Mouse (Mus musculus) liver, embryonic 15.5 days (tissue): ENCODE measurements around the gene Nek9. TPM values are rescaled to one million over a fixed set of nuclear protein-coding genes. Genes with fewer than 3 reads are reported as not detected.
A peak's percentile ranks its signal among the peaks of the same experiment; 100 is the strongest.

ENCODE experiments used
- ATAC-seq: fragments of 200-750 bp; cut with Nextera tagmentation; 2 replicates; pipeline ENCODE4 v1.8.0; 2017; ENCODE audit warnings: moderate number of reproducible peaks, mild to moderate bottlenecking, moderate library complexity; ENCODE audit not compliant: insufficient read depth
- H3K27ac ChIP-seq: fragments of 300-500 bp; sonication (generic); replicated peaks from 2 replicates; pipeline ENCODE4 v1.5.1; 2015; ENCODE audit warnings: mild to moderate bottlenecking, inconsistent platforms
- H3K27me3 ChIP-seq: fragments of 300-500 bp; sonication (generic); 2 replicates; pipeline ENCODE4 v1.6.1; 2015; ENCODE audit warnings: mild to moderate bottlenecking, inconsistent platforms
- H3K36me3 ChIP-seq: fragments of 300-500 bp; sonication (generic); replicated peaks from 2 replicates; pipeline ENCODE4 v1.6.1; 2015; ENCODE audit warnings: moderate library complexity, mild to moderate bottlenecking, inconsistent platforms
- H3K4me1 ChIP-seq: fragments of 300-500 bp; sonication (generic); replicated peaks from 2 replicates; pipeline ENCODE4 v1.6.1; 2015; ENCODE audit warnings: inconsistent platforms
- H3K4me2 ChIP-seq: fragments of 300-500 bp; sonication (generic); 2 replicates; pipeline ENCODE4 v1.6.1; 2015; ENCODE audit warnings: moderate library complexity, mild to moderate bottlenecking, inconsistent platforms
- H3K4me3 ChIP-seq: fragments of 300-500 bp; sonication (generic); replicated peaks from 2 replicates; pipeline ENCODE4 v1.5.1; 2015; ENCODE audit warnings: mild to moderate bottlenecking, inconsistent platforms
- H3K9ac ChIP-seq: fragments of 300-500 bp; sonication (generic); 2 replicates; pipeline ENCODE4 v1.6.1; 2015; ENCODE audit warnings: moderate library complexity, mild to moderate bottlenecking, inconsistent platforms
- H3K9me3 ChIP-seq: fragments of 300-500 bp; sonication (generic); replicated peaks from 2 replicates; pipeline ENCODE4 v1.6.1; 2016; ENCODE audit warnings: inconsistent platforms
- WGBS: fragments of 180-500 bp; shearing (Covaris S2); methylation state at CpG from one replicate; pipeline ENCODE4 v1.1.7; 2015; ENCODE audit warnings: mixed read lengths; ENCODE audit not compliant: insufficient replicate concordance; 5-methylcytosine and 5-hydroxymethylcytosine counted together
- polyA plus RNA-seq: library from polyadenylated mRNA; unstranded; fragments of >200 nt; fragmentation: Nextera tagmentation; extraction: Ambion mirVana; gene quantifications from 2 replicates; pipeline ENCODE4 v1.2.1, GENCODE M21; 2015

Gene Nek9
- polyA plus RNA-seq, 1 experiment from 2014 or later: 5.7 TPM

- Histone ChIP-seq H3K4me2 (peak overlapping the region; percentile 63), H3K4me3 (peak overlapping the region; percentile 39), H3K9me3 (no peaks in the 10 kb centered on the region), H3K9ac (peak overlapping the region; percentile 27; the same call in 1 of the 2 replicates), H3K27ac (no peak overlapping the region; the same call in 1 of the 2 replicates), H3K36me3 (peaks cover 95% of the 10 kb centered on the region), H3K4me1 (peaks cover 9% of the 10 kb centered on the region), H3K27me3 (no peaks in the 10 kb centered on the region)
- ATAC-seq: peak; percentile 54; the same call in 1 of the 2 replicates
- WGBS: 38% methylated on average over 16 of the region's 16 CpGs
Measured at GRCm38 (mm10) chr12:85305247-85305892, 33.8 kb downstream of the Nek9 start.

DNA sequence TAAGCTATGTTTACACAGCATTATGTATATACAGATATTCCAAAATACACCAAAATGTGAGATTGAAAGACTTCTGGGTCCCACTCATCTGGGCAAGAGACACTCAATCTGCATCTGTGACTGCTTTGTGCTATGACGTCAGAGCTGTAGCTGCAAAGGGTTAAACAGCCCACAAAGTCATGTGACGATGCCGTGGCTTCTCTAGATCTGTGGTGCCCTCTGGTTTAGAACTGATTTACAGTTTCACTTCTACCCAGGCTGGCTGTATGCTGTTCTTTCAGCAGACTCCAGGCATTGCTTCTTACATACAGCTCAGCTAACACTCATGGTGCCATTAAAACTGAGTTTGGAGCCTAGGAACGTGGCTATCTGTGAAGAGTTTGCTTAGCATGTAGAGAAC lies 34.4 kb downstream of the Nek9 start:
- ATAC-seq: no peak
- H3K4me1 ChIP-seq: peaks cover 9% of the 10 kb centered on the region
- no peaks in the 10 kb centered on the region for H3K27me3 ChIP-seq
- 57% methylated on average over 4 of the region's 4 CpGs for WGBS
- no peak overlapping the region for H3K27ac ChIP-seq
- H3K4me2 ChIP-seq: no peak overlapping the region
- no peaks in the 10 kb centered on the region for H3K9me3 ChIP-seq
- H3K4me3 ChIP-seq: no peak overlapping the region
- peaks cover 95% of the 10 kb centered on the region for H3K36me3 ChIP-seq
- H3K9ac ChIP-seq: no peak overlapping the region; the same call in 1 of the 2 replicates

GRCm38 (mm10) chr12:85303256-85303655 lies 35.9 kb downstream of the Nek9 start:
- H3K4me3 ChIP-seq: no peak overlapping the region
- no peaks in the 10 kb centered on the region for H3K9me3 ChIP-seq
- H3K9ac ChIP-seq: no peak overlapping the region
- ATAC-seq: no peak
- H3K27ac ChIP-seq: no peak overlapping the region
- peaks cover 9% of the 10 kb centered on the region for H3K4me1 ChIP-seq
- H3K27me3 ChIP-seq: no peaks in the 10 kb centered on the region
- H3K36me3 ChIP-seq: peaks cover 85% of the 10 kb centered on the region
- 73% methylated on average over 2 of the region's 2 CpGs for WGBS
- H3K4me2 ChIP-seq: no peak overlapping the region

GRCm38 (mm10) chr12:85298835-85299180 lies 40.4 kb downstream of the Nek9 start:
- H3K27ac ChIP-seq: no peak overlapping the region
- WGBS: 63% methylated on average over 1 of the region's 1 CpGs
- no peak overlapping the region for H3K4me2 ChIP-seq
- no peak overlapping the region for H3K9ac ChIP-seq
- H3K36me3 ChIP-seq: peaks cover 42% of the 10 kb centered on the region
- no peak for ATAC-seq
- no peak overlapping the region for H3K4me3 ChIP-seq
- H3K27me3 ChIP-seq: no peaks in the 10 kb centered on the region
- H3K9me3 ChIP-seq: no peaks in the 10 kb centered on the region
- H3K4me1 ChIP-seq: no peaks in the 10 kb centered on the region

DNA sequence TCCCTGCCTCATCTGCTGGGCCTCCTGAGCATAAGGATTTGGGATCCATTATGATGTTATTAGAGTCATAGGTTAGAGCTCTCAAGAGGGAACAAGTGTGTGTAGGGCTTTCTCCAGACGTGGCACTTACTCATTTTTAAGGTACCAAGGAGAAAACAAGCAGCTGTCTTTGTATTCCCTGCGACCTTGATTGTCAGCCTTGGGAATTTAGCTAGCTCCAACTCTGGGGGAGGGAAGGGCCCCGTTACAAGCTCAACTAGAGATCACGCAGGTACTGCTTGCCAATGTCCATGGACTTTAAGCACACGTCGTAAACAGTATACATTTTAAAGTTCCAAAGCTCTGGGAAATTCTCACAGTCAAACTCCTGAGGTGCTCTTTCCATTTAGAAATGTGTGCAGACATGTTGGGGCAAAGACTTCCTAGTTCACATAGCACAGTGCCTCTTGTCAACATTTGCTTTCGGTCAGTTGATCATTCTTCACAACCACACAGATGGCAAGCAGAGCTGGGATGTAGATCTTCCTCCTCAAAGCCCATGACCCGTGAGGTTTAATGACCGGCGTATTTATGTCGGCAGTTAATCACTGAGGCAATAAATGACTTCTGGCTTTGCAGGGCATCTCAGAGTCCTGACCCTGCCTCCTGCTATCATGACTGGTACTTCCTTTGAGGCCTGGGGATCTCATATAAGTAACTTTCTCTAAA lies 40.9 kb downstream of the Nek9 start:
- Histone ChIP-seq H3K4me2 (no peak overlapping the region), H3K4me1 (no peaks in the 10 kb centered on the region), H3K9ac (no peak overlapping the region), H3K27me3 (no peaks in the 10 kb centered on the region), H3K36me3 (peaks cover 37% of the 10 kb centered on the region), H3K27ac (no peak overlapping the region), H3K9me3 (no peaks in the 10 kb centered on the region), H3K4me3 (no peak overlapping the region)
- WGBS: 69% methylated on average over 11 of the region's 11 CpGs
- ATAC-seq: no peak

DNA sequence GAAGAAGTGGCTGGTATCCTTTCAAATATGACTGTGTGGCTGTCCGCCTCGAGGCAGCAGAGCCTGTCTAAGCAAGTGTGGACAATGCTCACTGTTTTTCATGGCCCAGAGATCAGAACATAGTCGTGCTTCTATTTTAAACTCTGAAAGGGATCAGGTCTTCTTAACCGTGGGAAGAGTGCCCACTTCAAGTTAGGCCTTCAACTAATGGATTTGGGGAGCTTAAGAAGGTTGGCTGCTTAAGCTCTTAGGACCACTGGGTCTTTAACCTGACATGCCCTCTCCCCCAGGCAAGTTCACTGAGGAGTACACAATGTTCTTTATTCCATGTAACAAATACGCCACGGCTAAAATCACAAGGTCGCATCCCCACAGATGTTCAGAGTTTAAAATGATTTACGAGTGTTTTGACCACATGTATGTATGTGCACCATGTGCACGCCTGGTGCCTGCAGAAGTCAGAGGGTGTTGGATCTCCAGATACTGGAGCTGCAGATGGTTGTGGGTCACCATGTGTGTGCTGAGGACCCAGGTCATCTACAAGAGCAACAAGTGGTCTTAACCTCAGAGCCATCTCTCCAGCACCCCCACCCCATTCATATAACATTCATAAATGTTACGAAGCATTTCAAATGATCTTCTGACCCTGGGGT lies 41.7 kb downstream of the Nek9 start:
- no peaks in the 10 kb centered on the region for H3K27me3 ChIP-seq
- H3K4me3 ChIP-seq: no peak overlapping the region
- no peaks in the 10 kb centered on the region for H3K9me3 ChIP-seq
- H3K36me3 ChIP-seq: peaks cover 31% of the 10 kb centered on the region
- H3K27ac ChIP-seq: no peak overlapping the region
- no peak for ATAC-seq
- no peaks in the 10 kb centered on the region for H3K4me1 ChIP-seq
- 66% methylated on average over 10 of the region's 10 CpGs for WGBS
- H3K4me2 ChIP-seq: no peak overlapping the region
- no peak overlapping the region for H3K9ac ChIP-seq

DNA sequence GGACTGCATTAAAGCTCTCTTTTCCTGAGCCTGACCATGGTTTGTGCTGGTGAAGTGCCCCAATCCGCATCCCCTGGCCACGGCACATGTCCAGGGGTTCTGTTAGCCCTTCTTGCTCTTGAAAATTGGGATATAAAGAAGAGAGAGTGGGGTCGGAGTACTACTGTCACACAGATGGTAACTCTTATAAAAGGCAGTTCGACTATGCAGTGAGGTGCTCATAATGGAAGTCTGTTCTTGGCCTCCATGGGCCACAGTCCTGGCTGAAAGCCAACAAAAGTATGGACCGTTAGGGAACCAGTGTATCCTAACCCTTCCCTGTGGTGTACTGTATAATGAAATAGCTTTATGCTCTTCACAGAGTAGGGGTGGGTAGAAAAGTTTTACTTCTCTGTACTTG lies 42.2 kb downstream of the Nek9 start:
- 66% methylated on average over 5 of the region's 5 CpGs for WGBS
- Histone ChIP-seq H3K4me2 (no peak overlapping the region), H3K9me3 (no peaks in the 10 kb centered on the region), H3K27ac (no peak overlapping the region), H3K27me3 (no peaks in the 10 kb centered on the region), H3K36me3 (peaks cover 26% of the 10 kb centered on the region), H3K9ac (no peak overlapping the region), H3K4me3 (no peak overlapping the region), H3K4me1 (no peaks in the 10 kb centered on the region)
- ATAC-seq: no peak

DNA sequence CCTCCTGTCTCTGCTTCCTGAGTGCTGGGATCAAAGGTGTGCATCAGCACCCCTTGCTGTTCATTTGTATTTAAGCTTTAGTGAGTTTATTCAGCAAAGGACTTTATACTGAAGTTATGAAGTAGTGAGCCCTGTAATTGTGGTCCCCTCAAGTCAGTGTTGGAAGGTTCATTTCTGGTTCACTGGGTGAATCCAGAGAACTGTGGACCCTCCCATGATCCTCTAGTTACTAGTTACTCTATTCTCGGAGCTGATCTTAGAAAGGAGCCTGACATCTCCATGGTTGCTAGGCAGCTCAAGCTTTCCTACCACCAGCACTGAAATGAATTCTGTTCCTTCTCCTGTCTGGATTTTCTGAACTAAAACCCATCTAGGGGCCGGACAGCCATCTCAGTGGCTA lies 43.7 kb downstream of the Nek9 start:
- 71% methylated on average over 2 of the region's 2 CpGs for WGBS
- Histone ChIP-seq H3K4me3 (no peak overlapping the region), H3K9me3 (no peaks in the 10 kb centered on the region), H3K4me1 (no peaks in the 10 kb centered on the region), H3K36me3 (peaks cover 11% of the 10 kb centered on the region), H3K4me2 (no peak overlapping the region), H3K27me3 (peaks cover 5% of the 10 kb centered on the region; the same call in 1 of the 2 replicates), H3K27ac (no peak overlapping the region), H3K9ac (no peak overlapping the region)
- ATAC-seq: no peak

GRCm38 (mm10) chr12:85292906-85293305 lies 46.3 kb downstream of the Nek9 start:
- Histone ChIP-seq H3K9ac (no peak overlapping the region), H3K27ac (no peak overlapping the region), H3K27me3 (peaks cover 28% of the 10 kb centered on the region), H3K9me3 (no peaks in the 10 kb centered on the region), H3K4me1 (peaks cover 10% of the 10 kb centered on the region), H3K4me3 (no peak overlapping the region), H3K4me2 (no peak overlapping the region), H3K36me3 (no peaks in the 10 kb centered on the region)
- no peak for ATAC-seq

DNA sequence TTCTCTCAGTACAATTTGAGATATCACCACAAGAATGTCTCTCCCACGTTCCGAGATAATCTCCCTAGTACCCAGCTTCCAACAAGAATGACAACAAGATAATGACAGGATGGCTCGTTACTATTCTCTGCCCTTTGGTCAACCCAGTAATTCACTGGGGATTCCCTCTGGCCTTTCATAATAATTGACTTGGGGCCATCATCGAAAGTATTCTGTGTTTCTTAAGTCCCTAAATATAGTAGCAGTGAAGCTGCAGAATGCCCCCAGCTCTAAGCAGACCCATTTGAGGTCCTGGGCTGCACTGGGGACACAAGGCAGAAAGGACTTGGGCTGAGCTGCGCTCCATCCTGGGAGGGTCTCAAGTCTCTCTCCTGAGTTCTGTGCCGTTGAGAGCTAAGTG lies 46.9 kb downstream of the Nek9 start:
- Histone ChIP-seq H3K4me1 (peaks cover 12% of the 10 kb centered on the region), H3K4me2 (no peak overlapping the region), H3K9me3 (no peaks in the 10 kb centered on the region), H3K27me3 (peaks cover 30% of the 10 kb centered on the region), H3K36me3 (no peaks in the 10 kb centered on the region), H3K4me3 (no peak overlapping the region), H3K27ac (no peak overlapping the region), H3K9ac (no peak overlapping the region)
- ATAC-seq: no peak
- WGBS: 53% methylated on average over 6 of the region's 6 CpGs

DNA sequence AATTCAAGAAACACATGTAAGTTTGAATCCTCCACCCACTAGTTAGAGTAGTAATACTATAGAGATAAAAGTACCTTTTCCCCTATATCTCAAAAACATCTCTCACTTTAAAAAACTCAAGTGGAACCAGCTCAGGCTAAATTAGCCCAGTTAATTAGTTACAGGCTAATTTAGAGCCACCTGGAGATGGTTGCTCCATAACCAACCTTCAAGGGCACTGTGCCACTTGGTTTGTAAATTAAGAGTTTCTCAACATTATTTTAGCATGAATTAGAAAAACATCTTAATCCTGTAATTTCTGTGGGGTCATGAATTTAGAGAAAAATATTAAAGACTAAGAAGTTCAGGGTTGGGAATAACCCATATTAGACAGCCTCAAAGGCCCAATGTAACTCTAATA lies 47.6 kb downstream of the Nek9 start:
- Histone ChIP-seq H3K4me3 (no peak overlapping the region), H3K27me3 (peaks cover 30% of the 10 kb centered on the region), H3K9me3 (no peaks in the 10 kb centered on the region), H3K27ac (no peak overlapping the region), H3K9ac (no peak overlapping the region), H3K36me3 (no peaks in the 10 kb centered on the region), H3K4me1 (peaks cover 12% of the 10 kb centered on the region), H3K4me2 (no peak overlapping the region)
- no peak for ATAC-seq
